Mouse (Mus musculus) limb, embryonic 10.5 days (tissue): ENCODE results near the gene Rpl36al. TPM values are rescaled to one million over a fixed set of nuclear protein-coding genes. Genes with fewer than 3 reads are reported as not detected.
"Not testable (repeated sequence)": the region's sequence is repeated elsewhere in the genome, so short reads cannot be mapped to it uniquely, and the experiment has no call there.

ENCODE experiments used
- DNase-seq: peaks from one replicate; pipeline ENCODE4 v3.0.0-alpha.2; 2017; ENCODE audit warnings: low spot score
- H3K27ac ChIP-seq: fragments of 300-500 bp; sonication (generic); 2 replicates; pipeline ENCODE4 v1.5.1; 2016; ENCODE audit warnings: mild to moderate bottlenecking
- H3K27me3 ChIP-seq: fragments of 300-500 bp; sonication (generic); 2 replicates; pipeline ENCODE4 v1.6.1; 2016; ENCODE audit warnings: low read depth, mild to moderate bottlenecking; ENCODE audit not compliant: poor library complexity, severe bottlenecking
- H3K36me3 ChIP-seq: fragments of 300-500 bp; sonication (generic); 2 replicates; pipeline ENCODE4 v1.6.1; 2016; ENCODE audit warnings: mild to moderate bottlenecking, moderate library complexity
- H3K4me1 ChIP-seq: fragments of 300-500 bp; sonication (generic); 2 replicates; pipeline ENCODE4 v1.6.1; 2016
- H3K4me3 ChIP-seq: fragments of 300-500 bp; sonication (generic); 2 replicates; pipeline ENCODE4 v1.5.1; 2016; ENCODE audit warnings: mild to moderate bottlenecking, moderate library complexity
- H3K9me3 ChIP-seq: fragments of 300-500 bp; sonication (generic); replicated peaks from 2 replicates; pipeline ENCODE4 v1.6.1; 2016; ENCODE audit warnings: mild to moderate bottlenecking
- WGBS: fragments of 180-500 bp; shearing (Covaris S2); methylation state at CpG from one replicate; pipeline ENCODE4 v1.1.7; 2016; 5-methylcytosine and 5-hydroxymethylcytosine counted together
- polyA plus RNA-seq: library from polyadenylated mRNA; unstranded; fragments of >200 nt; fragmentation: Nextera tagmentation; extraction: Ambion mirVana; gene quantifications from 2 replicates; pipeline ENCODE4 v1.2.1, GENCODE M21; 2016

The Rpl36al gene
- polyA plus RNA-seq, 1 experiment from 2014 or later: 536 TPM

- WGBS: 83% methylated on average over 2 of the region's 2 CpGs
- not testable (repeated sequence) for H3K27ac ChIP-seq, H3K4me3 ChIP-seq, H3K9me3 ChIP-seq, H3K27me3 ChIP-seq, H3K4me1 ChIP-seq, DNase-seq
- H3K36me3 ChIP-seq: peaks cover 22% of the 10 kb centered on the region
Measured at GRCm38 (mm10) chr12:69160677-69161076, 23.2 kb downstream of the Rpl36al start.

GRCm38 (mm10) chr12:69159578-69159940 lies 24.3 kb downstream of the Rpl36al start:
- Histone ChIP-seq H3K4me3 (peak overlapping the region; percentile 81; the same call in 1 of the 2 replicates), H3K36me3 (peaks cover 27% of the 10 kb centered on the region), H3K27me3 (no peaks in the 10 kb centered on the region), H3K27ac (no peak overlapping the region), H3K4me1 (0 out of 2 replicates have a peak, but pooled peaks cover 3% of the 10 kb centered on the region), H3K9me3 (no peaks in the 10 kb centered on the region)
- WGBS: 8% methylated on average over 9 of the region's 9 CpGs
- DNase-seq: no peak

GRCm38 (mm10) chr12:69158765-69159577 lies 24.9 kb downstream of the Rpl36al start, which contains the start of gene Rps29:
Gene Rps29 (minus strand): TSS chr12:69159186.
- under 1% methylated on average over 61 of the region's 68 CpGs for WGBS
- H3K27me3 ChIP-seq, H3K4me1 ChIP-seq, H3K9me3 ChIP-seq: not testable (repeated sequence)
- Histone ChIP-seq H3K27ac (peak within 1 kb of the TSS; percentile 97), H3K4me3 (peak within 1 kb of the TSS; percentile 81), H3K36me3 (peaks cover 27% of the 10 kb centered on the region)
- peak; percentile 99 for DNase-seq

GRCm38 (mm10) chr12:69158366-69158764 lies 25.5 kb downstream of the Rpl36al start:
- H3K27me3 ChIP-seq: no peaks in the 10 kb centered on the region
- WGBS: under 1% methylated on average over 19 of the region's 19 CpGs
- DNase-seq: no peak
- H3K4me1 ChIP-seq: 0 out of 2 replicates have a peak, but pooled peaks cover 3% of the 10 kb centered on the region
- H3K9me3 ChIP-seq: no peaks in the 10 kb centered on the region
- peaks cover 27% of the 10 kb centered on the region for H3K36me3 ChIP-seq
- H3K27ac ChIP-seq: peak overlapping the region; percentile 97
- H3K4me3 ChIP-seq: peak overlapping the region; percentile 81

GRCm38 (mm10) chr12:69157107-69157506 lies 26.8 kb downstream of the Rpl36al start:
- H3K9me3 ChIP-seq: no peaks in the 10 kb centered on the region
- WGBS: 94% methylated on average over 2 of the region's 2 CpGs
- H3K4me1 ChIP-seq: 0 out of 2 replicates have a peak, but pooled peaks cover 3% of the 10 kb centered on the region
- no peak for DNase-seq
- no peak overlapping the region for H3K4me3 ChIP-seq
- H3K27me3 ChIP-seq: no peaks in the 10 kb centered on the region
- peaks cover 27% of the 10 kb centered on the region for H3K36me3 ChIP-seq
- no peak overlapping the region for H3K27ac ChIP-seq

GRCm38 (mm10) chr12:69156436-69156835 lies 27.4 kb downstream of the Rpl36al start:
- Histone ChIP-seq H3K27me3 (no peaks in the 10 kb centered on the region), H3K4me3 (no peak overlapping the region), H3K9me3 (no peaks in the 10 kb centered on the region), H3K27ac (no peak overlapping the region), H3K36me3 (peaks cover 27% of the 10 kb centered on the region), H3K4me1 (0 out of 2 replicates have a peak, but pooled peaks cover 3% of the 10 kb centered on the region)
- DNase-seq: no peak
- WGBS: 87% methylated on average over 4 of the region's 4 CpGs

GRCm38 (mm10) chr12:69155923-69156322 lies 28.0 kb downstream of the Rpl36al start:
- no peak overlapping the region for H3K4me3 ChIP-seq
- 82% methylated on average over 2 of the region's 2 CpGs for WGBS
- no peaks in the 10 kb centered on the region for H3K27me3 ChIP-seq
- H3K4me1 ChIP-seq: 0 out of 2 replicates have a peak, but pooled peaks cover 3% of the 10 kb centered on the region
- peaks cover 27% of the 10 kb centered on the region for H3K36me3 ChIP-seq
- H3K27ac ChIP-seq: no peak overlapping the region
- no peaks in the 10 kb centered on the region for H3K9me3 ChIP-seq
- DNase-seq: no peak

GRCm38 (mm10) chr12:69150049-69150448 lies 33.8 kb downstream of the Rpl36al start:
- 87% methylated on average over 13 of the region's 13 CpGs for WGBS
- Histone ChIP-seq H3K9me3 (no peaks in the 10 kb centered on the region), H3K36me3 (no peaks in the 10 kb centered on the region), H3K27me3 (no peaks in the 10 kb centered on the region), H3K4me3 (no peak overlapping the region), H3K4me1 (no peaks in the 10 kb centered on the region), H3K27ac (no peak overlapping the region)
- DNase-seq: no peak

- Histone ChIP-seq H3K27me3 (no peaks in the 10 kb centered on the region), H3K4me1 (no peaks in the 10 kb centered on the region), H3K36me3 (no peaks in the 10 kb centered on the region), H3K4me3 (no peak overlapping the region), H3K27ac (no peak overlapping the region), H3K9me3 (no peaks in the 10 kb centered on the region)
- no peak for DNase-seq
- 94% methylated on average over 5 of the region's 5 CpGs for WGBS
Measured at GRCm38 (mm10) chr12:69147166-69147735, 36.6 kb downstream of the Rpl36al start.

GRCm38 (mm10) chr12:69143460-69143859 lies 40.4 kb downstream of the Rpl36al start:
- H3K36me3 ChIP-seq: no peaks in the 10 kb centered on the region
- WGBS: 79% methylated on average over 6 of the region's 6 CpGs
- no peak overlapping the region for H3K4me3 ChIP-seq
- H3K4me1 ChIP-seq: no peaks in the 10 kb centered on the region
- DNase-seq: no peak
- no peaks in the 10 kb centered on the region for H3K9me3 ChIP-seq
- H3K27ac ChIP-seq: no peak overlapping the region
- no peaks in the 10 kb centered on the region for H3K27me3 ChIP-seq

GRCm38 (mm10) chr12:69139841-69140240 lies 44.0 kb downstream of the Rpl36al start:
- no peaks in the 10 kb centered on the region for H3K9me3 ChIP-seq
- 90% methylated on average over 7 of the region's 7 CpGs for WGBS
- no peaks in the 10 kb centered on the region for H3K36me3 ChIP-seq
- no peak overlapping the region for H3K4me3 ChIP-seq
- H3K27ac ChIP-seq: no peak overlapping the region
- no peaks in the 10 kb centered on the region for H3K4me1 ChIP-seq
- H3K27me3 ChIP-seq: no peaks in the 10 kb centered on the region
- DNase-seq: no peak

- Histone ChIP-seq H3K4me3 (no peak overlapping the region), H3K27ac (no peak overlapping the region), H3K36me3 (no peaks in the 10 kb centered on the region), H3K9me3 (no peaks in the 10 kb centered on the region), H3K27me3 (no peaks in the 10 kb centered on the region), H3K4me1 (no peaks in the 10 kb centered on the region)
- no peak for DNase-seq
- WGBS: 95% methylated on average over 3 of the region's 3 CpGs
Measured at GRCm38 (mm10) chr12:69139201-69139600, 44.7 kb downstream of the Rpl36al start.
